Mouse (Mus musculus) left cerebral cortex, postnatal 10 days (tissue): ENCODE measurements around the gene Tfip11. TPM values are rescaled to one million over a fixed set of nuclear protein-coding genes. Genes with fewer than 3 reads are reported as not detected.

ENCODE experiments used
- DNase-seq, 2 experiments: peaks; one replicate each; pipeline ENCODE4 v3.0.0; 2021 to 2022; ENCODE audit warnings: low spot score in 2 of 2, mixed read lengths in 1 of 2; ENCODE audit errors: extremely low spot score in 1 of 2
- intact Hi-C: fragments of 180-260 bp; cut with DNase I; formaldehyde crosslinking; loops from one replicate; pipeline ENCODE4 v1.15.1; 2025
- total RNA-seq, 2 experiments: library from RNA; stranded (reverse); gene quantifications; 2 replicates each; pipeline ENCODE4 v1.2.3; 2021

Tfip11 gene
- total RNA-seq, result 10 to 100 TPM; 33.0 to 34.9 TPM

- DNase-seq, result peak; percentile 96 to 99
These were observed at the start of gene Tfip11 for GRCm38 (mm10) chr5:112325546-112326445. Tfip11 (plus strand) TSS chr5:112326358.

GRCm38 (mm10) chr5:112276907-112277348 is 49.2 kb upstream of the Tfip11 start:
- intact Hi-C loops, result loop anchor here (5.0 kb wide), 1 partner anchor 45 kb away; no protein-coding TSS in a partner anchor
- no peak for DNase-seq

More at GRCm38 (mm10) chr5:112325546-112326445, at the start of gene Tfip11:
- intact Hi-C loops, result loop anchor here (1.0 to 5.0 kb wide), 2 partner anchors 18 to 98 kb away; partner anchors contain the start of genes Hps4 and Srrd

GRCm38 (mm10) chr5:112277906-112278470 is 48.2 kb upstream of the Tfip11 start:
- intact Hi-C loops, result loop anchor here (5.0 kb wide), 1 partner anchor 44 kb away; no protein-coding TSS in a partner anchor
- no peak for DNase-seq

- DNase-seq, result no peak
- intact Hi-C loops, result loop anchor here (5.0 kb wide), 1 partner anchor 43 kb away; no protein-coding TSS in a partner anchor
These were observed 46.8 kb upstream of the Tfip11 start for GRCm38 (mm10) chr5:112279181-112280021.

- intact Hi-C loops, result no loop called here
- DNase-seq, result no peak
These were observed 46.0 kb upstream of the Tfip11 start for GRCm38 (mm10) chr5:112280151-112280550.

DNA sequence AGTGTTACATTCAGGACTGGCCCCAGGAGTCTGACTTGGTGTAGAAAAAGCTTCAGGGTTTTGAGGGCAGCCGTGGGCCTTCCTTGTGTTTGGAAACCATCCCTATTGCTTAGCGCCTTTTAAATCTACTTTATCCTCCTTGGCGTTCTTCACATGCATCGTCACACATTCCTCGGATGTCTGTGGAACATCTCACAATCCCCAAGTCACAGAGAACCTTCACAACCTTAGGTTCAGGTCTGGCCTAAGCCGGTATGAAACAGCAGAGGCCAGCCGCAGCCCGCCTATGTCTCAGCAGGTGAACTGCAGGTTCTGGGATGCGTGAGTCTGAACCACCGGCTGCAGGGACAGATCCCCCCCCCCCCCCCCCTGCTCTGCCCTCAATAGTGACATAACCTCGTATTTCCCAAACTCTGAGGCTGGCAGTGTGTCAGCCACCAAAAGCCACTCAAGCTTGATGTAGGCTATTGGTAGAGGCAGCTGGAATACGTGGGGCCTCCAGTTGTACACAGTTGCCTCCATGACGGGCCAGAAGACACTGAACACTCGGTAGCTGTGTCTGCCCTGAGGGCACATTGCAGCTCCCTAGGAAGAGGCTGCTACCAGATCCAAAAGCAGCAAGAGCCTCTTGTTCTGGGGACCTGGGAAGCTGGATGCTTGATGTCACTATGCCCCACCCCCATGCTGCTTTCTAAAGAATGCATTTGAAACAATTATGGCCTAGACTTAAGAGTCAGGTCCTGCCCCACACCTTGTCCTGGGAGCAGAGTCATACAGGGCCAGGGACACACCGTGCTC is 45.1 kb upstream of the Tfip11 start:
- no peak for DNase-seq
- intact Hi-C loops, result no loop called here

GRCm38 (mm10) chr5:112281676-112282075 is 44.5 kb upstream of the Tfip11 start:
- no peak for DNase-seq
- intact Hi-C loops, result no loop called here

- no peak for DNase-seq
- intact Hi-C loops, result no loop called here
These were observed 43.9 kb upstream of the Tfip11 start for GRCm38 (mm10) chr5:112282123-112282779.

DNA sequence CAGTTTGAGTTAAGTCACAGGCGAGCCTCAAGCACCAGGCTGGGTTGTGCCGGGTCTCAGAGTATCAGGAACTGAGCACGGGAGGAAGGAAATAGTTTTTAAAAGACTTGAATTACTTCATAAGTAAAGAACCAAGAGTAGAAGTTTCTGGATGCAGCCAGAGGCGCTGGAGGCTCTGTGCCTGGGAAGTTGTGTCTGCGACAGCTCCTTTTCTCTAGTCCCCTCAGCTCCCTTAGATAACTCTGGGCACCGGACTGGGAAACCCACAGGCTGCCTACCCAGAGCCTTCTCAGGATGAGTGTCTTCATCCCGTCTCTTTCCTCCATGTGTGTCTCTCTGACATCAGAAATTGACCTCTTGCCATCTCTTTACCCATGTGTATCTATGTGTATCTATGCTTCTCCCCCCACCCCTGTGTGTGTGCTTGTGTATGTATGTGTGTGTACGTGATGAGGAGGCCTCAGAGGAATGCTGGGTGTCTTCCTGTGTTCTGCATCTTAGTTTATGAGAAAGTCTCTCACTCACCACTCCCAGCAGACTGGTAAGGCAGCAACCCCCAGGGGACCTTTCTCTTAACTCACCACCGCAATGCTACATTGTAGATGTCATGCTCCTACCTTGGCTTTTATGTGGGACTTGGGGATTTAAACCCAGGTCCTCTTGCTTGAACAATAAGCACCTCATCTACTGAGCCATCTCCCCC is 43.2 kb upstream of the Tfip11 start:
- DNase-seq, result no peak
- intact Hi-C loops, result no loop called here

- intact Hi-C loops, result no loop called here
- DNase-seq, result no peak
These were observed 42.5 kb upstream of the Tfip11 start for GRCm38 (mm10) chr5:112283543-112284202.

GRCm38 (mm10) chr5:112284203-112284582 is 42.0 kb upstream of the Tfip11 start:
- intact Hi-C loops, result no loop called here

DNA sequence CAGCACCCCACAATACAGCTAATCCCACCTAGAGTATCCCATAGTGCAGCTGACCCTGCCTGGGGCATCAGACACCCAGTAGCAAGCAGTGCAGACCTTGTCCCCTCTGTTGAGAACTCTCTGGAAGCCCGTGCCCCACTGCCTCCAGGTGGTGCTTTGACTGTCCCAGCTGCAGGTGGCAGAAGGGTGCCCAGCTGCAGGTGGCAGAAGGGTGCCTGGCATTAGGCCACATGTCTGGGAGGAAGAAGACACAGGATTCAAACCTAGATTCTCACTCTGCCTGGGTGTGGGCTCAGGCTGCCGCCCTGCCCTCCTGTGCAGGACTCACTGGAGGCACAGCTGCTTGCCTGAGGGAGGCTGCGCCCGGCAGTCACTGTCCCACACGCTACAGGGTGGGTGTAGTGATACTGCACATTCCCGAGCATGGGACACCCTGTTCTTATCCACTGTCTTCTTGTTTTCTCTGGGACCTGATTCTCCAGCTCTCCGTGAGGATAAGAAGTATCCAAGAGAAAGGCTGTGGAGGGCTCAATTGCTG is 40.5 kb upstream of the Tfip11 start:
- no peak for DNase-seq
- intact Hi-C loops, result no loop called here

More at GRCm38 (mm10) chr5:112284203-112284582, 42.0 kb upstream of the Tfip11 start:
- no peak for DNase-seq

DNA sequence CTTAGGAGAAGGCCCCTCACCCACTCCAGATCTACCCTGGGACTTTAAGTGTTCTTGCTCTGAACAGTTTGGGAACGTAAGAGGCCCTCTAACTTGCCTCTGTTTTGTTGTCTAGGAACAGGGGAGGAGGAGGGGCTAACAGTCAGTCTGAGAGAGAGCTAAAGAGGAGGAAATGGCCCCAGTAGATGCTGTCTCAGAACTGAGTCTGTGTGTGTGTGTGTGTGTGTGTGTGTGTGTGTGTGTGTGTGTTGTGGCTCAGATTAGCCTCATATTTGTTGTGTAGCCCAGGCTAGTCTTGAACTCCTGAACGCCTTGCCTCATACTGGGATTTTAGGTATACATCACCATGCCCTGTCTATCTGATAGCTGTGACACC is 39.6 kb upstream of the Tfip11 start:
- intact Hi-C loops, result no loop called here
- DNase-seq, result no peak

DNA sequence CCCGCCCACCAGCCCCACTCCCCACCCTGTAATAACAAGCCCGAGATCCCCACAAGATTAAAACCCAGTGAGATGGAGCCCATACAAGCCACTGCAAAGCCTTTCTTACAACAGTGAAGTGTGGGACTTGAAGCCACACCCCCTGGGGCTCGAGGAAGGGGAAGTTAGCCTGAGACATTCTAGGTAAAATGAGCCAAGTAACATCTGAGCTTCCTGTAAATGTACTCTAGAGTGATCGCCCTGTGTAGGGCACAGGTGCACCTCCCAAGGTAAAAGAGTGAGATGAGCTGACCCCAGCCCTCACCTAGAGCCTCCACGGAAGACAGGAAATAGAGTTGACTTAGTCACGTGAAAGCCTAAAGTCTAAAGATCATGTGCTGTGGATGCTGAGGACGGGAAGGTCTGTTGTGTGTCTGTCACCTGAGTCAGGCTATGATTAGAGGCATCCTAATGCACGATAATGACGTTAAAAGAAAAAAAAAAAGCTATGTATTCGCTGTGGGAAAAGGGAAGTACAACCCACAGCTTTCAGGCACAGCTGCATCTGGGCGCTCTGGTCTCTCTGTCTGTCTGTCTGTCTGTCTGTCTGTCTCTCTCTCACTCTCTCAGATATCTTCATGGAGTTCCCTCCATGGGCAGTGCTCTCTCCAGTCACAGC is 39.0 kb upstream of the Tfip11 start:
- intact Hi-C loops, result no loop called here
- no peak for DNase-seq

DNA sequence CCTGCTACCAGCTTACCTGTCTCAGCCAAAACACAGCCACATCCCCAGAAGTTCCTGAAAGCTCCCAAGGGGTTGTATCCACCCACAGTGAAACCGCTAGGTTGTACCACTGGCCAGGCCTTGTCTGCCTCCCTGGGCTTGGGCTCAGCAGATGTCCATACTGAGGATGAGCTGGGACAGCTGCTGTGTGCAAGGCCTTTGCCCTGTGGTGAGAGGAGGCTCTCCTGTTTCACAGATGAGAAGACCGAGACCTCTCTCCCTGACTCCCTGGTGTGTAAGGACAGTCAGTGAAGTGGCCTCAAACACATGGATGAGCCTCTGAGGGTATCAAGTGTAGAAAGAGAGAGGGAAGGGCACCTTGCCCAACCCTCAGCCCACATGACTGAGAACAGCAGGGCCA is 38.5 kb upstream of the Tfip11 start:
- no peak for DNase-seq
- intact Hi-C loops, result no loop called here
